Mouse (Mus musculus) myocyte (in vitro differentiated cells): ENCODE results near the gene Rgs3.

Experiments used
- CEBPB ChIP-seq: IDR thresholded peaks from 2 replicates; pipeline ENCODE4 v1.6.1; 2011; ENCODE audit warnings: mild to moderate bottlenecking, moderate library complexity; ENCODE audit not compliant: poor library complexity, insufficient read depth, severe bottlenecking
- E2F4 ChIP-seq: IDR thresholded peaks from one replicate; pipeline ENCODE4 v1.6.1; 2011; ENCODE audit warnings: mild to moderate bottlenecking, control low read depth, moderate library complexity; ENCODE audit not compliant: insufficient read depth
- MAX ChIP-seq: IDR thresholded peaks from one replicate; pipeline ENCODE4 v1.6.1; 2011; ENCODE audit warnings: low read depth, mild to moderate bottlenecking, control low read depth
- MYOG ChIP-seq, 3 experiments: IDR thresholded peaks; one replicate each; pipeline ENCODE4 v1.6.1; 2011; ENCODE audit warnings: control low read depth in 2 of 3, low read depth in 2 of 3, mild to moderate bottlenecking in 2 of 3; ENCODE audit not compliant: insufficient read length in 2 of 3, control insufficient read depth in 1 of 3, insufficient read depth in 1 of 3
- POLR2A ChIP-seq: IDR thresholded peaks from one replicate; pipeline ENCODE4 v1.6.1; 2011; ENCODE audit warnings: low read depth, mild to moderate bottlenecking, control low read depth, moderate library complexity; ENCODE audit not compliant: insufficient read length
- POLR2AphosphoS2 ChIP-seq: IDR thresholded peaks from one replicate; pipeline ENCODE4 v1.6.1; 2011; ENCODE audit warnings: low read depth, control low read depth; ENCODE audit not compliant: insufficient read length
- REST ChIP-seq: IDR thresholded peaks from one replicate; pipeline ENCODE4 v1.6.1; 2011; ENCODE audit warnings: mild to moderate bottlenecking, control low read depth, moderate library complexity; ENCODE audit not compliant: insufficient read depth, insufficient read length
- SRF ChIP-seq: IDR thresholded peaks from one replicate; pipeline ENCODE4 v1.6.1; 2011; ENCODE audit warnings: low read depth; ENCODE audit not compliant: control insufficient read depth, insufficient read length
- TCF12 ChIP-seq: IDR thresholded peaks from one replicate; pipeline ENCODE4 v1.6.1; 2011; ENCODE audit warnings: mild to moderate bottlenecking, control low read depth; ENCODE audit not compliant: poor library complexity, insufficient read depth, severe bottlenecking
- TCF3 ChIP-seq: IDR thresholded peaks from one replicate; pipeline ENCODE4 v1.6.1; 2011; ENCODE audit warnings: low read depth, control low read depth; ENCODE audit not compliant: insufficient read length
- USF1 ChIP-seq: IDR thresholded peaks from one replicate; pipeline ENCODE4 v1.6.1; 2011; ENCODE audit warnings: low read depth, mild to moderate bottlenecking, control low read depth, moderate library complexity

DNA sequence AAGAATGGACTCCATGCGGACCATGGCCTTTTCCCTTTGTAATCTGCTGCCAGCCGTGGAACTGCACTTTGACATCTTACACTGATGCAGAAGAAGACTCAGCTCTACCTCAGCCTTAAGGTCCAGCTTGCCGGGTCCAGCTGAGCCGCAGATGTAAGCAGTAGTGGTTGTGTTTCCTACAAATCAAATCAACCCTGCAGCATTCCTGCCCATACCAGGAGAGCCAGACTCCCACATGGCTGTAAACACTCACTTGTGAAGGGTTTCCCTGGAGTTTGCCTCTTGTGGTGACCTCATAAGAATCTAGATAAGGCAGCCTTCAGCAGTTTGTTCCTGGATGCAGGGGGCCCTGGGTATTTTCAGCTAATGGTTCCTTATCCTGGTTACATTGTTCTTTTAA, 6.9 kb downstream of the Rgs3 start:
- TF ChIP-seq MAX, result no peak
- TF ChIP-seq USF1, result no peak
- no peak for TF ChIP-seq POLR2A
- no peak for TF ChIP-seq MYOG (IDR thresholded peaks at IDR 0.05; ENCODE audit: control insufficient read depth in 1 of 3, insufficient read depth in 1 of 3, insufficient read length in 2 of 3, low read depth in 2 of 3)
- no peak for TF ChIP-seq SRF
- TF ChIP-seq CEBPB, result no peak
- TF ChIP-seq E2F4, result no peak
- no peak for TF ChIP-seq REST
- TF ChIP-seq TCF3, result no peak
- no peak for TF ChIP-seq TCF12
- no peak for TF ChIP-seq POLR2AphosphoS2
